Mouse (Mus musculus): ENCODE measurements at regions not wholly inside any gene's neighbourhood (a gene's known extent, or its start where the extent isn't known, plus 50 kb on each side); places are given as distances from the start of the nearest gene placed in this dataset.

GRCm38 (mm10) chr2:50759016-50759415, 389.9 kb downstream of the Rnd3 start:
- TF ChIP-seq CEBPB (IDR thresholded peaks at IDR 0.05; ENCODE audit: insufficient read depth, poor library complexity, severe bottlenecking): no peak
- no peak for TF ChIP-seq POLR2A (IDR thresholded peaks at IDR 0.05; ENCODE audit: insufficient read length, low read depth)
- TF ChIP-seq POLR2AphosphoS2 (IDR thresholded peaks at IDR 0.05; ENCODE audit: insufficient read length, low read depth): no peak
- no peak for TF ChIP-seq TCF3 (IDR thresholded peaks at IDR 0.05; ENCODE audit: insufficient read length, low read depth)
- TF ChIP-seq USF1 (IDR thresholded peaks at IDR 0.05; ENCODE audit: low read depth): no peak
- TF ChIP-seq SRF (IDR thresholded peaks at IDR 0.05; ENCODE audit: control insufficient read depth, insufficient read length, low read depth): no peak
- no peak for TF ChIP-seq MYOG (IDR thresholded peaks at IDR 0.05; ENCODE audit: control insufficient read depth in 1 of 3, insufficient read depth in 1 of 3, insufficient read length in 2 of 3, low read depth in 2 of 3)
- no peak for TF ChIP-seq E2F4 (IDR thresholded peaks at IDR 0.05; ENCODE audit: insufficient read depth)
- TF ChIP-seq MAX (IDR thresholded peaks at IDR 0.05; ENCODE audit: low read depth): no peak
- no peak for TF ChIP-seq TCF12 (IDR thresholded peaks at IDR 0.05; ENCODE audit: insufficient read depth, poor library complexity, severe bottlenecking)

All from myocyte (in vitro differentiated cells).